Mouse (Mus musculus) testis, adult 2 months (tissue): Measurements from ENCODE around the gene Gsdma.

Experiments
- CTCF ChIP-seq: fragments of 200-500 bp; IDR thresholded peaks from 2 replicates; pipeline ENCODE4 v1.5.1; 2012; ENCODE audit warnings: low read depth, mild to moderate bottlenecking, inconsistent platforms, low read length, moderate library complexity; ENCODE audit not compliant: control insufficient read depth, insufficient read depth, insufficient replicate concordance
- POLR2A ChIP-seq: fragments of 200-500 bp; IDR thresholded peaks from 2 replicates; pipeline ENCODE4 v1.6.1; 2012; ENCODE audit warnings: low read depth, mild to moderate bottlenecking, inconsistent platforms, low read length, moderate library complexity; ENCODE audit not compliant: control insufficient read depth

GRCm38 (mm10) chr11:98637501-98637900 is 26.6 kb upstream of the Gsdma start:
- TF ChIP-seq CTCF: no peak
- TF ChIP-seq POLR2A: no peak
